Mouse (Mus musculus) forebrain, postnatal 0 days (tissue): ENCODE data around the gene Wdhd1. TPM values are rescaled to one million over a fixed set of nuclear protein-coding genes. Genes with fewer than 3 reads are reported as not detected.

Experiments
- ATAC-seq: fragments of 200-750 bp; cut with Nextera tagmentation; 2 replicates; pipeline ENCODE4 v1.8.0; 2017; ENCODE audit warnings: mild to moderate bottlenecking, moderate library complexity
- DNase-seq: peaks from one replicate; pipeline ENCODE4 v3.0.0-alpha.2; 2015
- H3K27ac ChIP-seq: fragments of 300-500 bp; sonication (generic); 2 replicates; pipeline ENCODE4 v1.5.1; 2014; ENCODE audit warnings: low read depth, mild to moderate bottlenecking, antibody characterized with exemption, low read length, moderate library complexity, mixed read lengths
- H3K27me3 ChIP-seq: fragments of 300-500 bp; sonication (generic); 2 replicates; pipeline ENCODE4 v1.6.1; 2014; ENCODE audit warnings: mild to moderate bottlenecking, low read length, mixed read lengths; ENCODE audit not compliant: insufficient read depth
- H3K36me3 ChIP-seq: fragments of 300-500 bp; sonication (generic); 2 replicates; pipeline ENCODE4 v1.6.1; 2014; ENCODE audit warnings: mild to moderate bottlenecking, moderate library complexity; ENCODE audit not compliant: insufficient read depth
- H3K4me1 ChIP-seq: fragments of 300-500 bp; sonication (generic); 2 replicates; pipeline ENCODE4 v1.6.1; 2014; ENCODE audit warnings: antibody characterized with exemption; ENCODE audit not compliant: insufficient read depth
- H3K4me2 ChIP-seq: fragments of 300-500 bp; sonication (generic); 2 replicates; pipeline ENCODE4 v1.6.1; 2014; ENCODE audit warnings: low read depth, mild to moderate bottlenecking, moderate library complexity
- H3K4me3 ChIP-seq: fragments of 300-500 bp; sonication (generic); 2 replicates; pipeline ENCODE4 v1.5.1; 2014; ENCODE audit warnings: low read depth, low read length, mixed read lengths
- H3K9ac ChIP-seq: fragments of 300-500 bp; sonication (generic); 2 replicates; pipeline ENCODE4 v1.6.1; 2014; ENCODE audit warnings: mild to moderate bottlenecking
- H3K9me3 ChIP-seq: fragments of 300-500 bp; sonication (generic); 2 replicates; pipeline ENCODE4 v1.6.1; 2016; ENCODE audit warnings: low read length
- CTCF ChIP-seq: sonication (generic); IDR thresholded peaks from 2 replicates; pipeline ENCODE4 v1.5.1; 2016; ENCODE audit warnings: antibody characterized with exemption, control low read depth, low read depth
- WGBS: fragments of 180-500 bp; shearing (Covaris S2); extraction: QIAGEN DNeasy Blood & Tissue Kit; methylation state at CpG from one replicate; pipeline ENCODE4 v1.1.7; 2014; 5-methylcytosine and 5-hydroxymethylcytosine counted together
- polyA plus RNA-seq: library from polyadenylated mRNA; unstranded; fragments of >200 nt; fragmentation: Nextera tagmentation; extraction: Ambion mirVana; gene quantifications from 2 replicates; pipeline ENCODE4 v1.2.1, GENCODE M21; 2015
- total RNA-seq: library from RNA; depleted of rRNA; stranded (reverse); fragments of >200 nt; gene quantifications from 2 replicates; pipeline ENCODE4 v1.2.3, GENCODE M21; 2014

Gene Wdhd1
- total and polyA plus RNA-seq, 2 experiments from 2014 or later, result 5.3 to 9.1 TPM

GRCm38 (mm10) chr14:47224476-47225325 lies 52.0 kb downstream of the Wdhd1 start:
- Histone ChIP-seq H3K9ac (no peak overlapping the region), H3K4me1 (no peaks in the 10 kb centered on the region), H3K9me3 (no peaks in the 10 kb centered on the region), H3K36me3 (no peaks in the 10 kb centered on the region), H3K4me3 (no peak overlapping the region), H3K27me3 (no peaks in the 10 kb centered on the region), H3K4me2 (no peak overlapping the region), H3K27ac (no peak overlapping the region)
- WGBS, result 81% methylated on average over 10 of the region's 10 CpGs
- TF ChIP-seq CTCF, result no peak
- ATAC-seq, result no peak
- no peak for DNase-seq

- H3K4me1 ChIP-seq, result no peaks in the 10 kb centered on the region
- no peaks in the 10 kb centered on the region for H3K9me3 ChIP-seq
- no peak overlapping the region for H3K4me2 ChIP-seq
- no peak for TF ChIP-seq CTCF
- H3K27ac ChIP-seq, result no peak overlapping the region
- H3K36me3 ChIP-seq, result no peaks in the 10 kb centered on the region
- ATAC-seq (no peak), DNase-seq (no peak)
- no peak overlapping the region for H3K4me3 ChIP-seq
- no peaks in the 10 kb centered on the region for H3K27me3 ChIP-seq
- WGBS, result 82% methylated on average over 11 of the region's 11 CpGs
- H3K9ac ChIP-seq, result no peak overlapping the region
These were observed 53.8 kb downstream of the Wdhd1 start for GRCm38 (mm10) chr14:47222631-47223450.

GRCm38 (mm10) chr14:47221567-47221966 lies 55.1 kb downstream of the Wdhd1 start:
- TF ChIP-seq CTCF, result no peak
- no peaks in the 10 kb centered on the region for H3K36me3 ChIP-seq
- H3K9ac ChIP-seq, result no peak overlapping the region
- 86% methylated on average over 11 of the region's 11 CpGs for WGBS
- ATAC-seq, result no peak
- H3K4me3 ChIP-seq, result no peak overlapping the region
- no peaks in the 10 kb centered on the region for H3K4me1 ChIP-seq
- no peak overlapping the region for H3K27ac ChIP-seq
- no peak for DNase-seq
- no peak overlapping the region for H3K4me2 ChIP-seq
- no peaks in the 10 kb centered on the region for H3K27me3 ChIP-seq
- no peaks in the 10 kb centered on the region for H3K9me3 ChIP-seq

- WGBS, result 81% methylated on average over 8 of the region's 8 CpGs
- Histone ChIP-seq H3K4me1 (no peaks in the 10 kb centered on the region), H3K9ac (no peak overlapping the region), H3K4me3 (no peak overlapping the region), H3K9me3 (no peaks in the 10 kb centered on the region), H3K4me2 (no peak overlapping the region), H3K27ac (no peak overlapping the region), H3K36me3 (no peaks in the 10 kb centered on the region), H3K27me3 (no peaks in the 10 kb centered on the region)
- DNase-seq (no peak), ATAC-seq (no peak)
- TF ChIP-seq CTCF, result no peak
These were observed 56.2 kb downstream of the Wdhd1 start for GRCm38 (mm10) chr14:47220231-47221025.

DNA sequence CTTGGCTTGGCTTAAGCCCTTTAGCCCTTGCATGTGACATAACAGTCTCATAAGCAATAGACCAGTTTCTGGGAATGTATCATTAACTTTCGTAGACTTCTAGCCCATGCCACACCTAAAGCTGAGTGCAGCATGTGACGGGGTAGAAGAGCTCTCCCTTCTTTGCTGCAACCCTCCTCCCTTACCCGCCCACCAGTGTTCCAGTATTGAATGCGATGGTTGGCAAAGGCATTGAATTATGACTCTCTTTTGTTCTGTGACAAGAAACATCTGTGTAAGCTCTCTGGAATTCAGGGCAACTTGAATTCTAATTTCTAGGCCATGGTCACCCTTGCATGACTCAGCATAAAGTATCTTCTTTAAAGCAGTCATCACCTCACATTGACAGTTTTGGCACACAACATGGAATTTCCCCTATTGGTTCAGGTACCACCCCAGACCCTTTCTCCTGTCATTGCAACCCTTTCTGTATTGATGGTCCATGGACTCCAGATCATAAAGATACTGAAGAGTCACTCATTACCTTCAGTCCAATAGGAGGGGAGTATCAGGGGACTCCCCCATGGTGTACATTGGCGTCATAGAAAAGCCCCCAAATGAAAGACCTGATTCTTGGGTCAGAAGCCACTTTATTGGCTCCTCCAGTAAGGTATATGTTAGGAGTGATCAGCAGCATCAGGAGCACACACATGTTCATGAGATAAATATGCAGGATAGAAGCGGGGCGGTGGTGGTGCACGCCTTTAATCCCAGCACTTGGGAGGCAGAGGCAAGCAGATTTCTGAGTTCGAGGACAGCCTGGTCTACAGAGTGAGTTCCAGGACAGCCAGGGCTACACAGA lies 57.7 kb downstream of the Wdhd1 start:
- no peaks in the 10 kb centered on the region for H3K9me3 ChIP-seq
- no peak for TF ChIP-seq CTCF
- DNase-seq, result no peak
- H3K36me3 ChIP-seq, result no peaks in the 10 kb centered on the region
- no peak overlapping the region for H3K9ac ChIP-seq
- no peak overlapping the region for H3K27ac ChIP-seq
- no peaks in the 10 kb centered on the region for H3K4me1 ChIP-seq
- H3K4me2 ChIP-seq, result no peak overlapping the region
- no peaks in the 10 kb centered on the region for H3K27me3 ChIP-seq
- no peak overlapping the region for H3K4me3 ChIP-seq
- 87% methylated on average over 9 of the region's 9 CpGs for WGBS
- no peak for ATAC-seq

- WGBS, result 96% methylated on average over 2 of the region's 2 CpGs
- DNase-seq, result no peak
These were observed 60.1 kb downstream of the Wdhd1 start for GRCm38 (mm10) chr14:47216541-47216940.

More at GRCm38 (mm10) chr14:47216541-47216940, 60.1 kb downstream of the Wdhd1 start:
- Histone ChIP-seq H3K4me2 (no peak overlapping the region), H3K4me1 (no peaks in the 10 kb centered on the region), H3K9me3 (no peaks in the 10 kb centered on the region), H3K4me3 (no peak overlapping the region), H3K36me3 (no peaks in the 10 kb centered on the region), H3K27ac (no peak overlapping the region), H3K27me3 (no peaks in the 10 kb centered on the region), H3K9ac (no peak overlapping the region)
- TF ChIP-seq CTCF, result no peak
- no peak for ATAC-seq
